Comparison of ENCODE assay signal across 8 mouse cellular contexts in genomic region chr13:21170431-21171155, GRCm38 (mm10). TPM values are rescaled to one million over a fixed set of nuclear protein-coding genes. Genes with fewer than 3 reads are reported as not detected.
DNase-seq lines count a peak whose midpoint lies in the region; ATAC-seq and TF ChIP-seq lines count a peak whose summit lies in the region.

No protein-coding gene starts in this region.

- no peaks in the 10 kb centered on the region for H3K36me3 ChIP-seq in kidney, postnatal 0 days (ENCODE audit: insufficient read depth, low read length)
- H3K36me3 ChIP-seq in embryonic facial prominence, embryonic 15.5 days = no peaks in the 10 kb centered on the region
- no peaks in the 10 kb centered on the region for H3K36me3 ChIP-seq in intestine, embryonic 16.5 days (ENCODE audit: control insufficient read depth, insufficient read depth, low read length)
- no peaks in the 10 kb centered on the region for H3K36me3 ChIP-seq in neural tube, embryonic 12.5 days

- H3K4me2 ChIP-seq in kidney, postnatal 0 days (ENCODE audit: low read length) = peak overlapping the region; percentile 57
- H3K4me2 ChIP-seq in embryonic facial prominence, embryonic 15.5 days (replicated peaks) = peak overlapping the region; percentile 87
- H3K4me2 ChIP-seq in intestine, embryonic 16.5 days (ENCODE audit: low read depth, low read length) = peak overlapping the region; percentile 63
- peak overlapping the region; percentile 85 for H3K4me2 ChIP-seq in neural tube, embryonic 12.5 days (replicated peaks)

- 60% methylated on average over 17 of the region's 17 CpGs for WGBS in kidney, postnatal 0 days
- WGBS in embryonic facial prominence, embryonic 15.5 days = 40% methylated on average over 17 of the region's 17 CpGs
- 60% methylated on average over 17 of the region's 17 CpGs for WGBS in intestine, embryonic 16.5 days
- 35% methylated on average over 17 of the region's 17 CpGs for WGBS in neural tube, embryonic 12.5 days

- no peak overlapping the region for H3K9ac ChIP-seq in kidney, postnatal 0 days (ENCODE audit: low read depth, low read length)
- H3K9ac ChIP-seq in embryonic facial prominence, embryonic 15.5 days = no peak overlapping the region
- H3K9ac ChIP-seq in intestine, embryonic 16.5 days (ENCODE audit: low read depth, low read length) = no peak overlapping the region; the same call in 1 of the 2 replicates
- H3K9ac ChIP-seq in neural tube, embryonic 12.5 days = no peak overlapping the region

- H3K9me3 ChIP-seq in kidney, postnatal 0 days (replicated peaks; ENCODE audit: low read length) = no peaks in the 10 kb centered on the region
- H3K9me3 ChIP-seq in embryonic facial prominence, embryonic 15.5 days (replicated peaks) = no peaks in the 10 kb centered on the region
- H3K9me3 ChIP-seq in intestine, embryonic 16.5 days (ENCODE audit: control insufficient read depth, low read length) = no peaks in the 10 kb centered on the region
- H3K9me3 ChIP-seq in neural tube, embryonic 12.5 days = no peaks in the 10 kb centered on the region

- H3K4me3 ChIP-seq in kidney, postnatal 0 days (replicated peaks; ENCODE audit: low read depth, low read length) = peak overlapping the region; percentile 51
- peak overlapping the region; percentile 58 for H3K4me3 ChIP-seq in embryonic facial prominence, embryonic 15.5 days (replicated peaks)
- peak overlapping the region; percentile 66; the same call in 1 of the 2 replicates for H3K4me3 ChIP-seq in intestine, embryonic 16.5 days (ENCODE audit: low read length)
- H3K4me3 ChIP-seq in neural tube, embryonic 12.5 days = peak overlapping the region; percentile 24

- no peak for ATAC-seq in kidney, postnatal 0 days (replicated peaks; ENCODE audit: low FRiP score, low read depth)
- no peak for ATAC-seq in embryonic facial prominence, embryonic 15.5 days (ENCODE audit: insufficient number of reproducible peaks, low FRiP score, low TSS enrichment, low read depth)
- ATAC-seq in intestine, embryonic 16.5 days = no peak
- ATAC-seq in neural tube, embryonic 12.5 days (ENCODE audit: low FRiP score, low read depth) = no peak
- ATAC-seq in CD4-positive, CD25-positive, alpha-beta regulatory T cell, adult 4 months = no peak

- peaks cover 5% of the 10 kb centered on the region; the same call in 1 of the 2 replicates for H3K4me1 ChIP-seq in kidney, postnatal 0 days (replicated peaks; ENCODE audit: insufficient read depth, low read length)
- H3K4me1 ChIP-seq in embryonic facial prominence, embryonic 15.5 days = peaks cover 12% of the 10 kb centered on the region
- H3K4me1 ChIP-seq in intestine, embryonic 16.5 days (ENCODE audit: control insufficient read depth, insufficient read depth, low read length) = peaks cover 7% of the 10 kb centered on the region
- peaks cover 9% of the 10 kb centered on the region for H3K4me1 ChIP-seq in neural tube, embryonic 12.5 days

- TF ChIP-seq CTCF in kidney, postnatal 0 days (IDR thresholded peaks at IDR 0.05; ENCODE audit: low read depth) = no peak

- no peaks in the 10 kb centered on the region for H3K27me3 ChIP-seq in kidney, postnatal 0 days (ENCODE audit: insufficient read depth, low read length)
- H3K27me3 ChIP-seq in embryonic facial prominence, embryonic 15.5 days = no peaks in the 10 kb centered on the region
- H3K27me3 ChIP-seq in intestine, embryonic 16.5 days (replicated peaks; ENCODE audit: control insufficient read depth, insufficient read depth, low read length) = no peaks in the 10 kb centered on the region
- H3K27me3 ChIP-seq in neural tube, embryonic 12.5 days (replicated peaks) = no peaks in the 10 kb centered on the region

- no peak overlapping the region for H3K27ac ChIP-seq in kidney, postnatal 0 days
- H3K27ac ChIP-seq in embryonic facial prominence, embryonic 15.5 days (replicated peaks) = no peak overlapping the region
- peak overlapping the region; percentile 37; the same call in 1 of the 2 replicates for H3K27ac ChIP-seq in intestine, embryonic 16.5 days (ENCODE audit: low read length)
- H3K27ac ChIP-seq in neural tube, embryonic 12.5 days = no peak overlapping the region

- no peak for DNase-seq in kidney, postnatal 0 days (ENCODE audit: low spot score)
- no peak for DNase-seq in kidney, postnatal 14 days
- no peak for DNase-seq in thymus, postnatal 4 days
- DNase-seq in natural killer cell, adult 2 months (ENCODE audit: low spot score in 2 of 2) = no peak

RNA-seq across cellular contexts. Expression of gene Trim27, which starts 8.7 kb away (rescaled TPM):
- polyA plus RNA-seq in kidney, postnatal 0 days (2015; fragmentation: Nextera tagmentation; extraction: Ambion mirVana) = 101 and 103 TPM in 2 replicates
- 122 and 125 TPM in 2 replicates for polyA plus RNA-seq in embryonic facial prominence, embryonic 15.5 days (2015; fragmentation: Nextera tagmentation; extraction: Ambion mirVana)
- polyA plus RNA-seq in intestine, embryonic 16.5 days (2015; fragmentation: Nextera tagmentation; extraction: Ambion mirVana) = 119 and 122 TPM in 2 replicates
- 124 and 125 TPM in 2 replicates for polyA plus RNA-seq in neural tube, embryonic 12.5 days (2016; fragmentation: Nextera tagmentation; extraction: Ambion mirVana)
- 10 to 100 TPM; 10.5 to 13.5 TPM for polyA plus RNA-seq in CD4-positive, CD25-positive, alpha-beta regulatory T cell, adult 4 months (2017; shearing (Covaris generic))

RNA-seq across cellular contexts. Expression of gene Olfr1368, which starts 24.9 kb away (rescaled TPM):
- not detected in 2 replicates for polyA plus RNA-seq in kidney, postnatal 0 days (2015; fragmentation: Nextera tagmentation; extraction: Ambion mirVana)
- not detected in 2 replicates for polyA plus RNA-seq in embryonic facial prominence, embryonic 15.5 days (2015; fragmentation: Nextera tagmentation; extraction: Ambion mirVana)
- not detected in 2 replicates for polyA plus RNA-seq in intestine, embryonic 16.5 days (2015; fragmentation: Nextera tagmentation; extraction: Ambion mirVana)
- polyA plus RNA-seq in neural tube, embryonic 12.5 days (2016; fragmentation: Nextera tagmentation; extraction: Ambion mirVana) = not detected in 2 replicates
- not detected for polyA plus RNA-seq in CD4-positive, CD25-positive, alpha-beta regulatory T cell, adult 4 months (2017; shearing (Covaris generic))

RNA-seq across cellular contexts. Expression of gene Olfr263, which starts 41.2 kb away (rescaled TPM):
- polyA plus RNA-seq in kidney, postnatal 0 days (2015; fragmentation: Nextera tagmentation; extraction: Ambion mirVana) = not detected in 2 replicates
- polyA plus RNA-seq in embryonic facial prominence, embryonic 15.5 days (2015; fragmentation: Nextera tagmentation; extraction: Ambion mirVana) = not detected in 2 replicates
- polyA plus RNA-seq in intestine, embryonic 16.5 days (2015; fragmentation: Nextera tagmentation; extraction: Ambion mirVana) = not detected in 2 replicates
- not detected in 2 replicates for polyA plus RNA-seq in neural tube, embryonic 12.5 days (2016; fragmentation: Nextera tagmentation; extraction: Ambion mirVana)
- not detected for polyA plus RNA-seq in CD4-positive, CD25-positive, alpha-beta regulatory T cell, adult 4 months (2017; shearing (Covaris generic))

RNA-seq across cellular contexts. Expression of gene Olfr1369-ps1, which starts 59.3 kb away (rescaled TPM):
- 0.04 TPM in 1 of 2 replicates, not detected in the other for polyA plus RNA-seq in kidney, postnatal 0 days (2015; fragmentation: Nextera tagmentation; extraction: Ambion mirVana)
- 0.04 TPM in 1 of 2 replicates, not detected in the other for polyA plus RNA-seq in embryonic facial prominence, embryonic 15.5 days (2015; fragmentation: Nextera tagmentation; extraction: Ambion mirVana)
- 0.04 TPM in 1 of 2 replicates, not detected in the other for polyA plus RNA-seq in intestine, embryonic 16.5 days (2015; fragmentation: Nextera tagmentation; extraction: Ambion mirVana)
- polyA plus RNA-seq in neural tube, embryonic 12.5 days (2016; fragmentation: Nextera tagmentation; extraction: Ambion mirVana) = not detected in 2 replicates
- under 1 TPM in 1 of 2 experiments, not detected in 1; 0.27 TPM for polyA plus RNA-seq in CD4-positive, CD25-positive, alpha-beta regulatory T cell, adult 4 months (2017; shearing (Covaris generic))
